Mouse (Mus musculus) midbrain, embryonic 12.5 days (tissue): Measurements from ENCODE around the gene Pdss2. TPM values are rescaled to one million over a fixed set of nuclear protein-coding genes. Genes with fewer than 3 reads are reported as not detected.

Source experiments
- ATAC-seq: fragments of 200-750 bp; cut with Nextera tagmentation; 2 replicates; pipeline ENCODE4 v1.8.0; 2017; ENCODE audit warnings: low read depth, moderate TSS enrichment, moderate library complexity; ENCODE audit not compliant: low FRiP score
- H3K27ac ChIP-seq: fragments of 300-500 bp; sonication (generic); replicated peaks from 2 replicates; pipeline ENCODE4 v1.5.1; 2016; ENCODE audit warnings: mild to moderate bottlenecking
- H3K27me3 ChIP-seq: fragments of 300-500 bp; sonication (generic); 2 replicates; pipeline ENCODE4 v1.6.1; 2016; ENCODE audit warnings: mild to moderate bottlenecking
- H3K36me3 ChIP-seq: fragments of 300-500 bp; sonication (generic); 2 replicates; pipeline ENCODE4 v1.6.1; 2016
- H3K4me1 ChIP-seq: fragments of 300-500 bp; sonication (generic); 2 replicates; pipeline ENCODE4 v1.6.1; 2016
- H3K4me2 ChIP-seq: fragments of 300-500 bp; sonication (generic); replicated peaks from 2 replicates; pipeline ENCODE4 v1.6.1; 2016; ENCODE audit warnings: mild to moderate bottlenecking, moderate library complexity
- H3K4me3 ChIP-seq: fragments of 300-500 bp; sonication (generic); 2 replicates; pipeline ENCODE4 v1.5.1; 2016; ENCODE audit warnings: mild to moderate bottlenecking
- H3K9ac ChIP-seq: fragments of 300-500 bp; sonication (generic); replicated peaks from 2 replicates; pipeline ENCODE4 v1.6.1; 2016; ENCODE audit warnings: mild to moderate bottlenecking, moderate library complexity
- H3K9me3 ChIP-seq: fragments of 300-500 bp; sonication (generic); 2 replicates; pipeline ENCODE4 v1.6.1; 2016; ENCODE audit warnings: mild to moderate bottlenecking
- WGBS: fragments of 180-500 bp; shearing (Covaris S2); methylation state at CpG from one replicate; pipeline ENCODE4 v1.1.7; 2016; 5-methylcytosine and 5-hydroxymethylcytosine counted together
- polyA plus RNA-seq: library from polyadenylated mRNA; unstranded; fragments of >200 nt; fragmentation: Nextera tagmentation; extraction: Ambion mirVana; gene quantifications from 2 replicates; pipeline ENCODE4 v1.2.1, GENCODE M21; 2016

Pdss2 gene
- polyA plus RNA-seq, 1 experiment from 2014 or later, result 17.3 TPM

GRCm38 (mm10) chr10:43322446-43323178 lies 101.3 kb downstream of the Pdss2 start:
- H3K9ac ChIP-seq, result no peak overlapping the region
- H3K4me3 ChIP-seq, result no peak overlapping the region
- no peak overlapping the region for H3K27ac ChIP-seq
- H3K36me3 ChIP-seq, result no peaks in the 10 kb centered on the region
- no peaks in the 10 kb centered on the region for H3K9me3 ChIP-seq
- 61% methylated on average over 9 of the region's 9 CpGs for WGBS
- no peaks in the 10 kb centered on the region for H3K27me3 ChIP-seq
- peaks cover 25% of the 10 kb centered on the region for H3K4me1 ChIP-seq
- no peak overlapping the region for H3K4me2 ChIP-seq
- ATAC-seq, result no peak

- Histone ChIP-seq H3K27ac (no peak overlapping the region), H3K4me3 (no peak overlapping the region), H3K27me3 (no peaks in the 10 kb centered on the region), H3K9ac (no peak overlapping the region), H3K4me1 (peaks cover 22% of the 10 kb centered on the region), H3K9me3 (no peaks in the 10 kb centered on the region), H3K36me3 (no peaks in the 10 kb centered on the region), H3K4me2 (no peak overlapping the region)
- 15% methylated on average over 8 of the region's 8 CpGs for WGBS
- ATAC-seq, result no peak
These were observed 102.1 kb downstream of the Pdss2 start for GRCm38 (mm10) chr10:43323386-43323785.

DNA sequence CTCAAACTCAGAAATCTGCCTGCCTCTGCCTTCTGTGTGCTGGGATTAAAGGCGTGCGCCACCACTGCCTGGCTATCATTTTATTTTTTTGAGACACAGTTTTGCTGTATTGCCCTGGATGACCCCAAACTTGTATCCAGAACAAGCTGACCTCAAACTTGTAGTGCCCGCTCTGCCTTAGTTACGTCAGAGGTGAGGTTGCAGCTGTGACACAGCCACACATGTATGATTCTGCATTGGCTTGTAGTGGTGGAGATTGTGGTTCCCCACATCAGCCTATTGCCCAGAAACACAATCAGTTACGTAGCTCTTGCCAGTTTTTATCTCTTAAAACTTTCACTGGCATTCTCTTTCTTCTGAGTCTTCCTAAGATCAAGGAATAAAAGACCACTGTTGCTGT lies 108.5 kb downstream of the Pdss2 start:
- no peak for ATAC-seq
- WGBS, result 93% methylated on average over 5 of the region's 5 CpGs
- H3K4me3 ChIP-seq, result no peak overlapping the region

DNA sequence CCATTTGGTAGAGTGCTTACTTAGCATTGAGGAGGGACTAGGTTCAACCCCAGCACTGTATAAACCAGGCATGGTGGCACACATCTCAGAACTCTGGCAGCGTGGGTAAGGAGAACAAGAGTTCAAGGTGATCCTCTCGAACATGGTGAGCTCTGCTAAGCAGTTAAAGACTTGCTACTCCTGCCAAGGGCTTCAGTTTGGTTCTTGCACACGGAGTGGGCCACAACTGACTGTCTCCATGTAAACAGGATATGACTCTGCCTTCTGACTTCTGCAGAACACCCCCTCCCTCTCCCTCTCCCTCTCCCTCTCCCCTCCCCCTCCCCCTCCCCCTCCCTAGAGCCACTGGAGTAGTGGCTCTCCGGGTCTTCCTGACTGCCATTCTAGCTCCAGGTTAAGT lies 109.4 kb downstream of the Pdss2 start:
- peak; percentile 21; the same call in 1 of the 2 replicates for ATAC-seq
- H3K36me3 ChIP-seq, result no peaks in the 10 kb centered on the region
- no peak overlapping the region for H3K4me3 ChIP-seq
- peak overlapping the region; percentile 85; the same call in 1 of the 2 replicates for H3K27ac ChIP-seq
- no peak overlapping the region for H3K4me2 ChIP-seq
- H3K9me3 ChIP-seq, result no peaks in the 10 kb centered on the region
- no peak overlapping the region for H3K9ac ChIP-seq
- no peaks in the 10 kb centered on the region for H3K27me3 ChIP-seq
- H3K4me1 ChIP-seq, result peaks cover 28% of the 10 kb centered on the region
- WGBS, result 51% methylated on average over 4 of the region's 4 CpGs

More for the DNA sequence above, 108.5 kb downstream of the Pdss2 start:
- H3K4me1 ChIP-seq, result peaks cover 28% of the 10 kb centered on the region
- H3K9ac ChIP-seq, result no peak overlapping the region
- H3K27ac ChIP-seq, result no peak overlapping the region
- H3K4me2 ChIP-seq, result no peak overlapping the region
- H3K36me3 ChIP-seq, result no peaks in the 10 kb centered on the region
- no peaks in the 10 kb centered on the region for H3K9me3 ChIP-seq
- no peaks in the 10 kb centered on the region for H3K27me3 ChIP-seq

DNA sequence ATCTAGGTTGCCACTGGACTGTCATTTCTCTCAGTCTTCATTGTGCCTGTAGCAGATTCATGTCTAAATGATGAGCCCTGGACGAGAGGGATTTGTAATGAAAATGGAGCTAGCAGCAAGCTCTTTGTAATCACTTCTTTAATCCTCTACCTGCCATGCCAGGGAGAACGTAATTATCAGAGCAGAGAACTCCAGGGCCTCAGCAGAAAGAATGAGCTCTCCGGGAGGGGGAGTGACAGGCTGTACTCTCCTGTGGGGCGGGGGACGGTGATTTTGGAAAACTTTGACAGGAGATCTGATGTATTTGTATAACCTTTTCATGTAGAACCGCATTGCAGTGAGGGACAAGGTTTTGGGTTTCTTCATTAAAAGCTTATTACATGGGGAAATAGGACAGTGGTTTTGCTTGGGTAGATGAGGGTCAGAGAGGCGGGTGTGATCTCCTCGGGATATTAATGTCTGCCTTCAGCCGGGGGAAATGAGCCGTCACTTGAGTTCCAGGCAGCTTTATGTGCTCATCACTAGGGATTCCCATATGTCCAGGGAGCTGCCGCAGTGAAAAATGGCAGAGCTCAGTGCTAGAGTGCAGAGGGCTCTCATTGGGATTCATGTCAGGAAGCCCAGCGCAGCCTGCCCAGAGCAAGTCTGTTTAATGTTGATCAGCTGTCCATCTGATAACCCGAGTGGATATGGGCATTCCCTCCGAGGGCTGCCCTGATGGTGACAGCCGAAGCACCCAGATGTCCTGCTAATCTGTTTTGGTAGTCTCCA lies 110.8 kb downstream of the Pdss2 start:
- H3K36me3 ChIP-seq, result no peaks in the 10 kb centered on the region
- peak; percentile 88 for ATAC-seq
- H3K4me3 ChIP-seq, result no peak overlapping the region
- peaks cover 32% of the 10 kb centered on the region for H3K4me1 ChIP-seq
- peak overlapping the region; percentile 33 for H3K4me2 ChIP-seq
- H3K27me3 ChIP-seq, result no peaks in the 10 kb centered on the region
- WGBS, result 30% methylated on average over 15 of the region's 15 CpGs
- peak overlapping the region; percentile 85 for H3K27ac ChIP-seq
- no peak overlapping the region for H3K9ac ChIP-seq
- no peaks in the 10 kb centered on the region for H3K9me3 ChIP-seq

DNA sequence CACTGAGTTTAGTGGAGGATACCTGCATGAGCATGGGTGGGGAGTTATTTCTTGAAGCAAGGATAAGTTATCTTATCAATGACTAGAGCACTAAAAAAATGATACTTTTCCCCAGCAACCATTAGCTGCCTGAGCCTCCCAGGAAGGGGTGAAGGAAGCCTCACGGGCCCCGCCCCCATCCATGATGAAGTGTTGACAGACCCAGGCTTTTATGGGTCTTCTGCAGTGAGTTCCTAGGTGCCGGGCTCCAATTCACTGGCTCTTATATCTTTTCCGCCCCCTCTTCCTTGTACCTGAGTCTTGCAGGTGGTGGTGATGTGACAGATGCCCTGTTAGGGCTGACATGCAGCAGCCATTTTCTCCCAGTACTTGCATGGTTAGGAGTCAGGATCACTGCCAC lies 114.6 kb downstream of the Pdss2 start:
- WGBS, result 86% methylated on average over 4 of the region's 4 CpGs
- H3K36me3 ChIP-seq, result no peaks in the 10 kb centered on the region
- H3K27ac ChIP-seq, result 0 out of 2 replicates have a peak overlapping the region, but pooled peaks have one; percentile 5
- H3K4me2 ChIP-seq, result no peak overlapping the region
- H3K27me3 ChIP-seq, result no peaks in the 10 kb centered on the region
- H3K4me1 ChIP-seq, result peaks cover 35% of the 10 kb centered on the region
- no peak overlapping the region for H3K9ac ChIP-seq
- no peak overlapping the region for H3K4me3 ChIP-seq
- ATAC-seq, result no peak
- H3K9me3 ChIP-seq, result no peaks in the 10 kb centered on the region

GRCm38 (mm10) chr10:43337110-43337509 lies 115.8 kb downstream of the Pdss2 start:
- Histone ChIP-seq H3K36me3 (no peaks in the 10 kb centered on the region), H3K4me1 (peaks cover 23% of the 10 kb centered on the region), H3K9me3 (no peaks in the 10 kb centered on the region), H3K27ac (no peak overlapping the region), H3K9ac (no peak overlapping the region), H3K4me2 (no peak overlapping the region), H3K27me3 (no peaks in the 10 kb centered on the region), H3K4me3 (no peak overlapping the region)
- ATAC-seq, result no peak
- 96% methylated on average over 2 of the region's 2 CpGs for WGBS

DNA sequence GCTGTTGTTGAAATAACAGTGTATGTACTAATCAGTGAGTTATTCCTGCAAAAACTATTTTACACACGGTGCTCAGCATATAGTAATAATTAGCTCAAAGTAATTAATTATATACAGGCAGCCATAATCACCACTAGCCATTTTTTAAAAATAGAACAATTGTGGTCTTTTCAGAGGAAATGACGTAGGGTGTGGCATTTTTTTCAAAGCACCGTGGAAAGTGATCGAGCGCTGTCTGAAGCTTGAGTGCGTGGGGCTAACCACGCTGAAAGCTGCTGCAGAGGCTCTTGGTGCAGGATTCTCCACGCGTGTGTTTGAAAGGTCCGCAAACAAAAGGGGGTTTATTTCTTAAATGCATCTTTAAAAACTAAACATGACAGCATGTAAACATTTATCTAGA lies 118.5 kb downstream of the Pdss2 start:
- ATAC-seq, result no peak
- Histone ChIP-seq H3K4me3 (no peak overlapping the region), H3K4me2 (no peak overlapping the region), H3K4me1 (peaks cover 13% of the 10 kb centered on the region), H3K27me3 (no peaks in the 10 kb centered on the region), H3K9me3 (no peaks in the 10 kb centered on the region), H3K27ac (no peak overlapping the region), H3K9ac (no peak overlapping the region), H3K36me3 (no peaks in the 10 kb centered on the region)
- WGBS, result 69% methylated on average over 10 of the region's 10 CpGs

- H3K27me3 ChIP-seq, result no peaks in the 10 kb centered on the region
- H3K4me1 ChIP-seq, result no peaks in the 10 kb centered on the region
- H3K27ac ChIP-seq, result peak overlapping the region; percentile 58
- ATAC-seq, result no peak
- H3K4me3 ChIP-seq, result no peak overlapping the region
- no peak overlapping the region for H3K4me2 ChIP-seq
- no peaks in the 10 kb centered on the region for H3K36me3 ChIP-seq
- H3K9me3 ChIP-seq, result no peaks in the 10 kb centered on the region
- WGBS, result 39% methylated on average over 2 of the region's 2 CpGs
- no peak overlapping the region for H3K9ac ChIP-seq
These were observed 128.4 kb downstream of the Pdss2 start for GRCm38 (mm10) chr10:43349718-43350117.

- H3K4me2 ChIP-seq, result no peak overlapping the region
- H3K9me3 ChIP-seq, result no peaks in the 10 kb centered on the region
- H3K36me3 ChIP-seq, result no peaks in the 10 kb centered on the region
- no peak for ATAC-seq
- 70% methylated on average over 4 of the region's 4 CpGs for WGBS
- H3K4me3 ChIP-seq, result no peak overlapping the region
- no peaks in the 10 kb centered on the region for H3K4me1 ChIP-seq
- H3K27ac ChIP-seq, result no peak overlapping the region
- H3K9ac ChIP-seq, result no peak overlapping the region
- H3K27me3 ChIP-seq, result no peaks in the 10 kb centered on the region
These were observed 136.6 kb downstream of the Pdss2 start for GRCm38 (mm10) chr10:43357884-43358283.

DNA sequence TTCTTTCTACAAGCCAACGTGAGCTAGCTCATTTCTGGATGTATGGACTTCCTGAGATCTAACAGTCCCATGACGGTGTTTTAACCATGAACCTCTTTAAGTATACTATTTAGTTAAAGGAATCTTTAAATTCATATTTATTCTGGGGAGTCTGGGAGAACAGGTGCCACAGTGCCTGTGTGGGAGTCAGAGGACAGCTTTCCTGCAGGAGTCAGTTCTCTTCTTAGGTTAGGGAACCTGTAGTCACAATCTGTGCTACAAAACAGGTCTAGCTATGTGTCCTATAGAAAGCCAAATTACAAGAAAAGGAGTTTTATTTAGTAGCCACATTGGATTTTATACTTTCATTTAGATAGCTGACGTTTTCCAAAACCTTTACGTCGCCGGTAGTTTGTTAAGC lies 141.7 kb downstream of the Pdss2 start:
- 0 out of 2 replicates have a peak, but pooled peaks cover 6% of the 10 kb centered on the region for H3K4me1 ChIP-seq
- 96% methylated on average over 6 of the region's 6 CpGs for WGBS
- H3K9ac ChIP-seq, result no peak overlapping the region
- no peak overlapping the region for H3K27ac ChIP-seq
- H3K36me3 ChIP-seq, result no peaks in the 10 kb centered on the region
- H3K9me3 ChIP-seq, result no peaks in the 10 kb centered on the region
- ATAC-seq, result no peak
- no peak overlapping the region for H3K4me2 ChIP-seq
- H3K27me3 ChIP-seq, result no peaks in the 10 kb centered on the region
- no peak overlapping the region for H3K4me3 ChIP-seq

GRCm38 (mm10) chr10:43363431-43363851 lies 142.2 kb downstream of the Pdss2 start:
- Histone ChIP-seq H3K4me1 (0 out of 2 replicates have a peak, but pooled peaks cover 6% of the 10 kb centered on the region), H3K4me3 (no peak overlapping the region), H3K9ac (no peak overlapping the region), H3K9me3 (no peaks in the 10 kb centered on the region), H3K27ac (no peak overlapping the region; the same call in 1 of the 2 replicates), H3K27me3 (no peaks in the 10 kb centered on the region), H3K4me2 (no peak overlapping the region), H3K36me3 (no peaks in the 10 kb centered on the region)
- ATAC-seq, result no peak
- WGBS, result 80% methylated on average over 5 of the region's 5 CpGs
